Mouse (Mus musculus) hindbrain, embryonic 13.5 days (tissue): ENCODE measurements around the gene Gm11541. TPM values are rescaled to one million over a fixed set of nuclear protein-coding genes. Genes with fewer than 3 reads are reported as not detected.

Experiments used
- ATAC-seq: fragments of 200-750 bp; cut with Nextera tagmentation; 2 replicates; pipeline ENCODE4 v1.8.0; 2017; ENCODE audit warnings: moderate TSS enrichment; ENCODE audit not compliant: low FRiP score
- H3K27ac ChIP-seq: fragments of 300-500 bp; sonication (generic); 2 replicates; pipeline ENCODE4 v1.5.1; 2015; ENCODE audit warnings: inconsistent platforms, mild to moderate bottlenecking, moderate library complexity
- H3K27me3 ChIP-seq: fragments of 300-500 bp; sonication (generic); 2 replicates; pipeline ENCODE4 v1.6.1; 2015; ENCODE audit warnings: mild to moderate bottlenecking, inconsistent platforms
- H3K36me3 ChIP-seq: fragments of 300-500 bp; sonication (generic); 2 replicates; pipeline ENCODE4 v1.6.1; 2015; ENCODE audit warnings: mild to moderate bottlenecking, inconsistent platforms
- H3K4me1 ChIP-seq: fragments of 300-500 bp; sonication (generic); replicated peaks from 2 replicates; pipeline ENCODE4 v1.6.1; 2015; ENCODE audit warnings: inconsistent platforms
- H3K4me2 ChIP-seq: fragments of 300-500 bp; sonication (generic); 2 replicates; pipeline ENCODE4 v1.6.1; 2015; ENCODE audit warnings: inconsistent platforms, mild to moderate bottlenecking, moderate library complexity
- H3K4me3 ChIP-seq: fragments of 300-500 bp; sonication (generic); 2 replicates; pipeline ENCODE4 v1.5.1; 2015; ENCODE audit warnings: mild to moderate bottlenecking, inconsistent platforms
- H3K9ac ChIP-seq: fragments of 300-500 bp; sonication (generic); 2 replicates; pipeline ENCODE4 v1.6.1; 2015; ENCODE audit warnings: mild to moderate bottlenecking, inconsistent platforms
- H3K9me3 ChIP-seq: fragments of 300-500 bp; sonication (generic); 2 replicates; pipeline ENCODE4 v1.6.1; 2016; ENCODE audit warnings: inconsistent platforms
- WGBS: fragments of 180-500 bp; shearing (Covaris S2); methylation state at CpG from one replicate; pipeline ENCODE4 v1.1.7; 2015; 5-methylcytosine and 5-hydroxymethylcytosine counted together
- polyA plus RNA-seq: library from polyadenylated mRNA; unstranded; fragments of >200 nt; fragmentation: Nextera tagmentation; extraction: Ambion mirVana; gene quantifications from 2 replicates; pipeline ENCODE4 v1.2.1, GENCODE M21; 2015

Gm11541 gene
- polyA plus RNA-seq, 1 experiment from 2014 or later = 0.09 TPM

GRCm38 (mm10) chr11:94687178-94687577, 17.1 kb downstream of the Gm11541 start:
- no peaks in the 10 kb centered on the region for H3K9me3 ChIP-seq
- no peak overlapping the region for H3K4me3 ChIP-seq
- no peak overlapping the region for H3K4me2 ChIP-seq
- no peak overlapping the region for H3K27ac ChIP-seq
- WGBS = 84% methylated on average over 6 of the region's 6 CpGs
- no peaks in the 10 kb centered on the region for H3K27me3 ChIP-seq
- H3K9ac ChIP-seq = no peak overlapping the region
- no peaks in the 10 kb centered on the region for H3K36me3 ChIP-seq
- no peaks in the 10 kb centered on the region for H3K4me1 ChIP-seq
- no peak for ATAC-seq

- Histone ChIP-seq H3K36me3 (no peaks in the 10 kb centered on the region), H3K4me3 (no peak overlapping the region), H3K4me1 (peaks cover 8% of the 10 kb centered on the region), H3K9ac (no peak overlapping the region), H3K27me3 (no peaks in the 10 kb centered on the region), H3K9me3 (no peaks in the 10 kb centered on the region), H3K4me2 (no peak overlapping the region), H3K27ac (no peak overlapping the region)
- WGBS = 86% methylated on average over 7 of the region's 7 CpGs
- no peak for ATAC-seq
Measured at GRCm38 (mm10) chr11:94682427-94682826, 21.9 kb downstream of the Gm11541 start.

GRCm38 (mm10) chr11:94681640-94682039, 22.7 kb downstream of the Gm11541 start:
- Histone ChIP-seq H3K27ac (no peak overlapping the region), H3K9me3 (no peaks in the 10 kb centered on the region), H3K4me2 (no peak overlapping the region), H3K27me3 (no peaks in the 10 kb centered on the region), H3K4me1 (peaks cover 9% of the 10 kb centered on the region), H3K36me3 (no peaks in the 10 kb centered on the region), H3K9ac (no peak overlapping the region), H3K4me3 (no peak overlapping the region)
- WGBS = 87% methylated on average over 4 of the region's 4 CpGs
- no peak for ATAC-seq

DNA sequence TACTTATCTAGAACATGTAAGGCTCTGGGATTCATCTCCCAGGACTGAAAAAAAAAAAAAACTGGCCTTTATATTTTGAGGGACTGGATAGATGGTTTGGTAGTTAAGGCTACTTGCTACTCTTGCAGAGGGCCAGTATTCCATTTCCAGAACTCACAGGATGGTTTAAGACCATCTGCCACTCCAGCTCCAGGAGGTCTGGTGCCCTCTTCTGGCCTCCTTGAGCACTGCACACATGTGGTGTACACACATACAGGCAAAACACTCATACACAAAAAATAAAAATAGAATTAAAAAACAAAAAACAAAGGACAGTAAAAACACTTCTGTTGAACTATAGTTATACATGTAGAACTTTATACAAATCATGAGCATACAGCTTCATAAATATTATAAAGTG, 23.7 kb downstream of the Gm11541 start:
- no peak overlapping the region for H3K4me2 ChIP-seq
- H3K27me3 ChIP-seq = no peaks in the 10 kb centered on the region
- no peak overlapping the region for H3K4me3 ChIP-seq
- no peak overlapping the region for H3K9ac ChIP-seq
- no peak overlapping the region for H3K27ac ChIP-seq
- H3K9me3 ChIP-seq = no peaks in the 10 kb centered on the region
- no peaks in the 10 kb centered on the region for H3K36me3 ChIP-seq
- peaks cover 19% of the 10 kb centered on the region for H3K4me1 ChIP-seq
- ATAC-seq = no peak

GRCm38 (mm10) chr11:94677607-94678145, 26.6 kb downstream of the Gm11541 start:
- peak; percentile 60 for ATAC-seq
- Histone ChIP-seq H3K9me3 (no peaks in the 10 kb centered on the region), H3K27ac (peak overlapping the region; percentile 95; the same call in 1 of the 2 replicates), H3K4me3 (peak overlapping the region; percentile 93), H3K27me3 (no peaks in the 10 kb centered on the region), H3K4me1 (peaks cover 39% of the 10 kb centered on the region), H3K9ac (peak overlapping the region; percentile 95), H3K4me2 (peak overlapping the region; percentile 70), H3K36me3 (no peaks in the 10 kb centered on the region)
- WGBS = 32% methylated on average over 15 of the region's 15 CpGs

- under 1% methylated on average over 78 of the region's 82 CpGs for WGBS
- Histone ChIP-seq H3K27ac (peak within 1 kb of the TSS; percentile 95), H3K9me3 (no peaks in the 10 kb centered on the region), H3K36me3 (no peaks in the 10 kb centered on the region), H3K4me2 (peak within 1 kb of the TSS; percentile 70), H3K4me1 (peaks cover 41% of the 10 kb centered on the region), H3K27me3 (no peaks in the 10 kb centered on the region), H3K9ac (peak within 1 kb of the TSS; percentile 95), H3K4me3 (peak within 1 kb of the TSS; percentile 93)
- ATAC-seq = peak; percentile 95
Measured at GRCm38 (mm10) chr11:94676754-94677606, 27.3 kb downstream of the Gm11541 start, which contains the start of gene Xylt2. Gene Xylt2, minus strand, starts transcription at chr11:94677515.

DNA sequence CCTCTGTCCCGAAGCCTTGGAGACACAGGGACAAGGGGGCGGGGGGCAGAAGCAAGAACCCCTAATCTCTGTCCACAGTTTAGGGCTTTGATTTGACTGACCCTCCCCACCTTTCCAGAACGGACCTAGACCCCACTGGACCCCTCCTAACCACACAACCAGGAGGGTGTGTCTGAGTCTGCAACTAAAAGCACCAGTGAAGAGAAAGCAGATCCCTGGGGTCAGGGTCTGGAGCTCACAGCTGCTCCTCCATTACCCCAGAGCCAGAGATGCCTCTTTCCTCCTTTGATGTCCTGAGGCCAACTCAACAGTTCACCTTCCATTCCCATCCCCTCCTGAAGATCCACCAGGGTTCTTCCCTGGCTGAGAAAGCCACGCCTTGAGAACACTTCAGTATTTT, 28.0 kb downstream of the Gm11541 start:
- Histone ChIP-seq H3K27ac (no peak overlapping the region), H3K9me3 (no peaks in the 10 kb centered on the region), H3K36me3 (no peaks in the 10 kb centered on the region), H3K9ac (peak overlapping the region; percentile 95), H3K4me2 (peak overlapping the region; percentile 70), H3K4me3 (peak overlapping the region; percentile 93), H3K4me1 (peaks cover 47% of the 10 kb centered on the region), H3K27me3 (no peaks in the 10 kb centered on the region)
- ATAC-seq = peak; percentile 2; the same call in 1 of the 2 replicates
- 40% methylated on average over 4 of the region's 4 CpGs for WGBS

GRCm38 (mm10) chr11:94675446-94675845, 28.9 kb downstream of the Gm11541 start:
- no peak for ATAC-seq
- no peaks in the 10 kb centered on the region for H3K9me3 ChIP-seq
- H3K4me2 ChIP-seq = peak overlapping the region; percentile 70
- H3K4me1 ChIP-seq = peaks cover 47% of the 10 kb centered on the region
- peak overlapping the region; percentile 93; the same call in 1 of the 2 replicates for H3K4me3 ChIP-seq
- peaks cover 5% of the 10 kb centered on the region for H3K36me3 ChIP-seq
- peak overlapping the region; percentile 40; the same call in 1 of the 2 replicates for H3K27ac ChIP-seq
- peak overlapping the region; percentile 95; the same call in 1 of the 2 replicates for H3K9ac ChIP-seq
- 87% methylated on average over 5 of the region's 5 CpGs for WGBS
- no peaks in the 10 kb centered on the region for H3K27me3 ChIP-seq

DNA sequence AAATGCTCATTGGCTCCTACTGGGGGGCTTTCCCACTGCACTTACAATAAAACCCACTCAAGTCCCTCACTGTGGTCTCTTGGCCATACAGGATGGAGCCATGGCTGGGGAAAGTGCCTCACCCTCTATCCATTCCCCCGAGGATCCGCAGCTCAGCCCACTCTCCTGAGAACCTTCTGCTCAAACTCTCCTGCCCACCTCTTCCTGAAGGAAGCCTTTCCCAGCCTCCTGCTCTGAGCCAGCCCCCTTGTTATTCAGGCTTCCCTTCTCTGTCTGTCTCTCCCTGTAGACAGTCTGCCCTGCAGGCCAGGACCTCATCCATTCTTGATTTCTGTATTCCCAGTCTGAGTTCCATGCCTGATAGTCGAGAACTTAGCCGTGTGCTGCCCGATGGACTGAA, 29.3 kb downstream of the Gm11541 start:
- Histone ChIP-seq H3K27ac (no peak overlapping the region), H3K36me3 (peaks cover 10% of the 10 kb centered on the region), H3K27me3 (no peaks in the 10 kb centered on the region), H3K4me3 (no peak overlapping the region), H3K9ac (no peak overlapping the region; the same call in 1 of the 2 replicates), H3K9me3 (no peaks in the 10 kb centered on the region), H3K4me1 (peaks cover 47% of the 10 kb centered on the region), H3K4me2 (no peak overlapping the region)
- 89% methylated on average over 5 of the region's 5 CpGs for WGBS
- ATAC-seq = no peak

DNA sequence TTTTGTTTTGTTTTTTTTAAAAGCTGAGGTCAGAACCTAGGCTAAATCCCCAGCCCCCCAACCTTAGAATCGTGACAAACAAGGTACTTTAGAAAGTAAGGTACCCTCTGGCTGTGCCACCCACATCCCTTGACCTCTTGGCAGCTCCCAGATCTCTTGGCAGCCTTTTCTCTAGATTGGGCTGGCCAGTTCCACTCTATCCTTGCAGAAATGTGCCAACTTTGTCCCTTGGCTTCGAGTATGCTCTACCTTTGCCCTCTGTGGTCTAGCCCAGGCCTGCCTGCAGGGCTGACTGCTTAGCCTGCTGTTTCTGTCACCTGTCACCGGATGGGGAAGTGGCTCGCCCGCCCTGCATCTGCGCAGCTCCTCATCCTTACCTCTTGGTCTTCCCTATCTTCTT, 39.0 kb downstream of the Gm11541 start:
- ATAC-seq = no peak
- Histone ChIP-seq H3K27me3 (no peaks in the 10 kb centered on the region), H3K4me1 (no peaks in the 10 kb centered on the region), H3K4me2 (no peak overlapping the region), H3K9ac (no peak overlapping the region), H3K36me3 (peaks cover 94% of the 10 kb centered on the region), H3K27ac (no peak overlapping the region), H3K4me3 (no peak overlapping the region), H3K9me3 (no peaks in the 10 kb centered on the region)
- WGBS = 95% methylated on average over 6 of the region's 6 CpGs

DNA sequence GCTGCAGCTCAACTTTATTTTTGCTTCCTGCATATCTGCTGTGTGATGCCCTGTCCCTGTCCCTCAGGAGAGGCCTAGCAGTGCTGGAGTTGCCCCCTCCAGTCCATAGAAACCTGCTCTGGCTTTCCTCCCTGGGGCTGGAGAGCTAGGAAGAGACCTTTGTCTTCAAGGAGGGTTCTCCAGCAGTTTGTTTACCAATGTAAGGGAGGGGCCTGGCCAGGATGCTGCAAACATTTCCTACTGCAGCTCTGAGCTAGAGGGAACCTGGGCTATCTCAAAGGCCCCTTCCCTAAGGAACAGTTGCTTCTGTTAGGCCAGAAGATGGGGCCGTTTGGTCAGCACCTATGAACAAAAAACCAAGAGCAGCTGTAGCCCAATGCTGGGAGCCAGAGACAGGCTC, 43.0 kb downstream of the Gm11541 start:
- Histone ChIP-seq H3K4me3 (no peak overlapping the region), H3K9ac (no peak overlapping the region), H3K4me2 (no peak overlapping the region), H3K4me1 (no peaks in the 10 kb centered on the region), H3K36me3 (peaks cover 91% of the 10 kb centered on the region), H3K9me3 (no peaks in the 10 kb centered on the region), H3K27ac (peak overlapping the region; percentile 18; the same call in 1 of the 2 replicates), H3K27me3 (no peaks in the 10 kb centered on the region)
- ATAC-seq = no peak
- WGBS = 60% methylated on average over 1 of the region's 1 CpGs

DNA sequence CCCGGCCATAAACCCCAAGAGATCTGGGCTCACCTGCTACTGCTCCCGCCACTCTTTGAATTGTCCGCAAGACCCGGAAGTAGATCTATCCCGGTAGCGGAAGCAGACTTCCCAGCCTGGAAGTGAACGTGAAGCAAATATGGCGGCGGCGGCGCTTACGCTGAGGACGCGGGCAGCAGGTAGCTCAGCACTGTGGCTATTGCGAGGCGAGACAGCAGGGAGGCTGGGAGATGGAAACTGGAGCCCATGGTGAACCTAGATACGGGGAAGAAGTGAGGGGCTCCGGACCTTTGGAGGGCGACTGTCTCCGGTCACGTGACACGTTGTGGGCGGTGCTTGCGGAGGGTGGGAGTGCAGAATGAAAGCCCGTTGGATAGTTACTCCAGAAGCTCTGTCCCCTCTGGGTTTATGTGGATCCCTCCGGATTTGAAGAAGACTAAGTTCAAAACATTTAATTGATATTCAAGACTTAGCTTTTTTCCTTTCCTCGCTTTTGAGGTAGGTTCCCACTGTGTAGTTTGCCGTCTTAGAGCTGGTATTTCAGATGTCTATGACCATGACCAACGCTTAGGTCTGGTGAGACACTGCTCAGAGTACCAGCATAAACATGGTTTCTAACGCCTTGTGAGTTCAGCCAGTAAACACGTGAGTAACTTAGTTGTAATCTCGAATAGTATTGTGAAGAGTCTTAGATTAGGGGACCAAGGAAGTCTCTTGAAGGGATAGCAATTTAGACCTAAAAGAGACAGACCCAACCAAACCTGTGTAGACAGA, 50.4 kb downstream of the Gm11541 start, which contains the start of the genes Mrpl27 and Eme1:
TSS of gene Mrpl27 (plus strand) at position 105 of the 774 bp plus-strand sequence.
TSS of gene Eme1 (minus strand) at position 302 of the 774 bp plus-strand sequence.
- Histone ChIP-seq H3K27me3 (no peaks in the 10 kb centered on the region), H3K27ac (peak within 1 kb of the TSS; percentile 95), H3K4me2 (peak within 1 kb of the TSS; percentile 82), H3K36me3 (peaks cover 25% of the 10 kb centered on the region), H3K9me3 (no peaks in the 10 kb centered on the region), H3K4me3 (peak within 1 kb of the TSS; percentile 63), H3K4me1 (peaks cover 23% of the 10 kb centered on the region), H3K9ac (peak within 1 kb of the TSS; percentile 72)
- ATAC-seq = peak; percentile 89
- 2% methylated on average over 32 of the region's 32 CpGs for WGBS
